Mouse (Mus musculus) embryonic facial prominence, embryonic 13.5 days (tissue): ENCODE data around the gene Ehd2. TPM values are rescaled to one million over a fixed set of nuclear protein-coding genes. Genes with fewer than 3 reads are reported as not detected.

Experiments
- ATAC-seq: fragments of 200-750 bp; cut with Nextera tagmentation; 2 replicates; pipeline ENCODE4 v1.8.0; 2017; ENCODE audit warnings: low read depth; ENCODE audit not compliant: insufficient number of reproducible peaks, insufficient read depth, low FRiP score, low TSS enrichment
- H3K27ac ChIP-seq: fragments of 300-500 bp; sonication (generic); 2 replicates; pipeline ENCODE4 v1.5.1; 2015; ENCODE audit warnings: moderate library complexity, mild to moderate bottlenecking, inconsistent platforms
- H3K27me3 ChIP-seq: fragments of 300-500 bp; sonication (generic); 2 replicates; pipeline ENCODE4 v1.6.1; 2015; ENCODE audit warnings: mild to moderate bottlenecking, inconsistent platforms
- H3K36me3 ChIP-seq: fragments of 300-500 bp; sonication (generic); 2 replicates; pipeline ENCODE4 v1.6.1; 2015; ENCODE audit warnings: mild to moderate bottlenecking, inconsistent platforms
- H3K4me1 ChIP-seq: fragments of 300-500 bp; sonication (generic); 2 replicates; pipeline ENCODE4 v1.6.1; 2015; ENCODE audit warnings: inconsistent platforms
- H3K4me2 ChIP-seq: fragments of 300-500 bp; sonication (generic); 2 replicates; pipeline ENCODE4 v1.6.1; 2015; ENCODE audit warnings: moderate library complexity, mild to moderate bottlenecking, inconsistent platforms
- H3K4me3 ChIP-seq: fragments of 300-500 bp; sonication (generic); 2 replicates; pipeline ENCODE4 v1.5.1; 2015; ENCODE audit warnings: mild to moderate bottlenecking, inconsistent platforms
- H3K9ac ChIP-seq: fragments of 300-500 bp; sonication (generic); 2 replicates; pipeline ENCODE4 v1.6.1; 2015; ENCODE audit warnings: mild to moderate bottlenecking, inconsistent platforms
- H3K9me3 ChIP-seq: fragments of 300-500 bp; sonication (generic); 2 replicates; pipeline ENCODE4 v1.6.1; 2016; ENCODE audit warnings: inconsistent platforms
- WGBS: fragments of 180-500 bp; shearing (Covaris S2); methylation state at CpG from one replicate; pipeline ENCODE4 v1.1.7; 2015; ENCODE audit warnings: mixed read lengths; 5-methylcytosine and 5-hydroxymethylcytosine counted together
- polyA plus RNA-seq: library from polyadenylated mRNA; unstranded; fragments of >200 nt; fragmentation: Nextera tagmentation; extraction: Ambion mirVana; gene quantifications from 2 replicates; pipeline ENCODE4 v1.2.1, GENCODE M21; 2015

The Ehd2 gene
- 36.9 and 41.2 TPM in 2 replicates for polyA plus RNA-seq

DNA sequence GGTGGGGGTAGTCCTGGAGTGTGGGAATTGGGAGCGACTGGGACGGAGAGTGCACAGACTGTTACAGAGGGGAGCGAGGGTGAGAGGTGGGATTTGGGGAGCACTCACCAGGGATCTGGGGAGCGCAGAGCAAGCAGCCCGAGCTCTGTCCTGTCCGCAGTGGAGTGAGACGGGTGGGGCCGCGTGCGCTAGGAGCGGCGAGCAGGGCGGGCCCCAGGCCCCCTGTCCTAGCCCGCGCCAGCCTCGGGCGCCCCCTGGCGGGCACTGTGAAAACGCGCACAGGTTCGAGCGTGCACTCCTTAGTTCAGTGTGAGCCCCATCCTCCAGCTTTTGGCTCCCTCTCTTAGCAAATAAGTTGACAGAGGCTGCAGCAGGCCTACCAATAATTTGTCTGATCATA, at the start of gene Ehd2:
Gene Ehd2 (minus strand): TSS at position 256 of the 400 bp plus-strand sequence.
- peak; percentile 66 for ATAC-seq
- Histone ChIP-seq H3K4me3 (peak within 1 kb of the TSS; percentile 51), H3K9me3 (peaks cover 5% of the 10 kb centered on the region), H3K36me3 (peaks cover 27% of the 10 kb centered on the region), H3K9ac (peak within 1 kb of the TSS; percentile 76), H3K4me1 (peaks cover 39% of the 10 kb centered on the region), H3K27ac (no peak within 1 kb of the TSS), H3K4me2 (peak within 1 kb of the TSS; percentile 64), H3K27me3 (no peaks in the 10 kb centered on the region)
- WGBS: under 1% methylated on average over 19 of the region's 22 CpGs

DNA sequence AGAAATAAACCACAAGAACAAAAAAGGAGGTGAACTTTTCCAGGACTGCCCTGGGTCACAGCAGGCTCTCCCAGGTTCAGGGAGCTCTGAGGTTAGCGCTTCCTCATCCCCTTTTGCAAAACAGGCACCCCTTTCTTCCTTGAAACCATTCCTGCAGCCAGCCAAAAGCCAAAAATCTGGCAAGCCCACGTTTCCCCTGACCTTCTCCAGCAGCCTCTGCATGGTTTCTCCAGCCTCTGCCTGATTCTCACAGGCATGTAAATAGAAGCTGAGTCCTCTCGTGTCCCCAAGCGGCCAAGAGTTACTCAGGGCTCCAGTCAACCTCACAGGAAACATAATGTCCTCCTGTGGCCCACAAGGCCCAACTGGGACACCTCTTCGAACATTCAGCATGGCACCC, 48.0 kb upstream of the Ehd2 start:
- no peak overlapping the region for H3K4me2 ChIP-seq
- peaks cover 18% of the 10 kb centered on the region for H3K36me3 ChIP-seq
- H3K4me1 ChIP-seq: peaks cover 16% of the 10 kb centered on the region
- H3K9me3 ChIP-seq: no peaks in the 10 kb centered on the region
- no peak overlapping the region for H3K27ac ChIP-seq
- no peak overlapping the region for H3K4me3 ChIP-seq
- ATAC-seq: no peak
- 84% methylated on average over 5 of the region's 5 CpGs for WGBS
- H3K9ac ChIP-seq: no peak overlapping the region
- H3K27me3 ChIP-seq: no peaks in the 10 kb centered on the region

GRCm38 (mm10) chr7:16014521-16015175, 47.3 kb upstream of the Ehd2 start:
- no peak overlapping the region for H3K4me3 ChIP-seq
- no peak overlapping the region for H3K4me2 ChIP-seq
- H3K36me3 ChIP-seq: peaks cover 18% of the 10 kb centered on the region
- peaks cover 16% of the 10 kb centered on the region for H3K4me1 ChIP-seq
- no peaks in the 10 kb centered on the region for H3K27me3 ChIP-seq
- 86% methylated on average over 8 of the region's 8 CpGs for WGBS
- no peak overlapping the region for H3K9ac ChIP-seq
- ATAC-seq: no peak
- H3K9me3 ChIP-seq: no peaks in the 10 kb centered on the region
- H3K27ac ChIP-seq: peak overlapping the region; percentile 40; the same call in 1 of the 2 replicates

GRCm38 (mm10) chr7:16013722-16014275, 46.4 kb upstream of the Ehd2 start:
- Histone ChIP-seq H3K27me3 (no peaks in the 10 kb centered on the region), H3K36me3 (peaks cover 22% of the 10 kb centered on the region), H3K9me3 (no peaks in the 10 kb centered on the region), H3K4me1 (peaks cover 16% of the 10 kb centered on the region), H3K4me2 (no peak overlapping the region), H3K27ac (peak overlapping the region; percentile 40; the same call in 1 of the 2 replicates), H3K4me3 (no peak overlapping the region), H3K9ac (no peak overlapping the region)
- 35% methylated on average over 5 of the region's 5 CpGs for WGBS
- no peak for ATAC-seq

- Histone ChIP-seq H3K9me3 (no peaks in the 10 kb centered on the region), H3K36me3 (peaks cover 25% of the 10 kb centered on the region), H3K4me3 (no peak overlapping the region), H3K9ac (no peak overlapping the region), H3K4me1 (peaks cover 16% of the 10 kb centered on the region), H3K27me3 (no peaks in the 10 kb centered on the region), H3K4me2 (no peak overlapping the region), H3K27ac (no peak overlapping the region)
- 76% methylated on average over 11 of the region's 11 CpGs for WGBS
- ATAC-seq: no peak
Measured at GRCm38 (mm10) chr7:16012576-16013263, 45.4 kb upstream of the Ehd2 start.

DNA sequence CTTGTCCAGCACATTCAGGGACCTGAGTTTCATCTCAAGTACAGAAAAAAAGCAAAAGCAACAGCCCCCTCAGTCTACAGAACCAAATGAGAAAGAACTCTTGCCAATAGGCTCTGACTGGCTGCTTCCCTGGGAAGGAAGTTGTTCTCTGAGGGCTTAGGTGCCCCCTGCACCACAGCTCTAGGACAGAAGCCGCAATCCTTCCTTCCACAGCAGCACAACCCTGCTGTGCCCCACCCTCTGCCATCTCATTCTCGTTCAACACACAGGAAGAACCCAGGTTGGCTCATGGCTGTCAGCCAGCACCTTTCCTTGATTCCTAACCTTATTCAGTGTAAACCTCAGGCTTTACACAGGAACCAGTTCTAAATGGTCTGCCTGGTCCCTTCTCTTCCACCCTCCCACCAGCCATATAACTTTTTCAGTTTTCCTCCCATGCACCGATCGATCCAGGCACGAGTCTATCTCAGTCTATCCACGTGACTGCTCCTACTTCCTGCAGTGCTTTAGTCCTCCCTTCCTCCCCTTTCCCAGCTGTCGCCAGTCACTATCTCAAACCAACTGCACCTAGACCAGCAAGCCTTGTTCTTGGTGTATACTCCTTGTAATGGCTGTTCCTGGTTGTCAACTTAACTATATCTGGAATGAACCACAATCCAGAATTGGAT, 44.2 kb upstream of the Ehd2 start:
- WGBS: 92% methylated on average over 7 of the region's 7 CpGs
- no peaks in the 10 kb centered on the region for H3K9me3 ChIP-seq
- no peak overlapping the region for H3K27ac ChIP-seq
- H3K9ac ChIP-seq: no peak overlapping the region
- ATAC-seq: no peak
- H3K27me3 ChIP-seq: no peaks in the 10 kb centered on the region
- no peak overlapping the region for H3K4me3 ChIP-seq
- peaks cover 16% of the 10 kb centered on the region for H3K4me1 ChIP-seq
- H3K4me2 ChIP-seq: no peak overlapping the region
- peaks cover 34% of the 10 kb centered on the region for H3K36me3 ChIP-seq

GRCm38 (mm10) chr7:16010649-16011048, 43.3 kb upstream of the Ehd2 start:
- WGBS: 84% methylated on average over 5 of the region's 5 CpGs
- Histone ChIP-seq H3K4me2 (no peak overlapping the region), H3K27ac (no peak overlapping the region), H3K4me1 (peaks cover 16% of the 10 kb centered on the region), H3K9me3 (no peaks in the 10 kb centered on the region), H3K27me3 (no peaks in the 10 kb centered on the region), H3K36me3 (peaks cover 36% of the 10 kb centered on the region), H3K9ac (no peak overlapping the region), H3K4me3 (no peak overlapping the region)
- no peak for ATAC-seq

GRCm38 (mm10) chr7:16009636-16010035, 42.3 kb upstream of the Ehd2 start:
- Histone ChIP-seq H3K27me3 (no peaks in the 10 kb centered on the region), H3K27ac (no peak overlapping the region), H3K4me2 (no peak overlapping the region), H3K9ac (no peak overlapping the region), H3K36me3 (peaks cover 32% of the 10 kb centered on the region), H3K4me1 (peaks cover 12% of the 10 kb centered on the region), H3K4me3 (no peak overlapping the region), H3K9me3 (no peaks in the 10 kb centered on the region)
- WGBS: 84% methylated on average over 7 of the region's 7 CpGs
- no peak for ATAC-seq

DNA sequence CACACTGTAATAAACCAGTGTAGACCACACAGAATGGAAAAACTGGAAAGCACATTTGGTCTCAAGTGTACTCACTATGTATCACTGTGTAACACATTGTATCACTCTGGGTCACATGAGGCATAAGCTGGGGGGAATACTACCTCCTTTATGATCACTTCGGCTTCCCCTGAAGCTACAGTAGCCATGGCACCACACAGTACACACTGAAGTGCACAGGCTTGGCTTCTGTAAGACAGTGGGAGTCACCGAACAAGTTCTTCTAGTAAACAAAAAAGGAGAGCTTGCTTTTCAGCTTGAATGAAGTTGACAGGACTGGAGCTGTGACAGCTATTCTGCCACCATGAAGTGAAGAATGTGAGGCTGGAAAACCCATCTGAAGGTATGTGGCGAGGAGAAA, 37.7 kb upstream of the Ehd2 start:
- H3K4me2 ChIP-seq: no peak overlapping the region
- no peaks in the 10 kb centered on the region for H3K9me3 ChIP-seq
- H3K27me3 ChIP-seq: no peaks in the 10 kb centered on the region
- peak; percentile 35; the same call in 1 of the 2 replicates for ATAC-seq
- H3K36me3 ChIP-seq: peaks cover 24% of the 10 kb centered on the region; the same call in 1 of the 2 replicates
- WGBS: 81% methylated on average over 3 of the region's 3 CpGs
- no peak overlapping the region for H3K4me3 ChIP-seq
- peaks cover 7% of the 10 kb centered on the region; the same call in 1 of the 2 replicates for H3K4me1 ChIP-seq
- peak overlapping the region; percentile 34; the same call in 1 of the 2 replicates for H3K27ac ChIP-seq
- H3K9ac ChIP-seq: no peak overlapping the region

DNA sequence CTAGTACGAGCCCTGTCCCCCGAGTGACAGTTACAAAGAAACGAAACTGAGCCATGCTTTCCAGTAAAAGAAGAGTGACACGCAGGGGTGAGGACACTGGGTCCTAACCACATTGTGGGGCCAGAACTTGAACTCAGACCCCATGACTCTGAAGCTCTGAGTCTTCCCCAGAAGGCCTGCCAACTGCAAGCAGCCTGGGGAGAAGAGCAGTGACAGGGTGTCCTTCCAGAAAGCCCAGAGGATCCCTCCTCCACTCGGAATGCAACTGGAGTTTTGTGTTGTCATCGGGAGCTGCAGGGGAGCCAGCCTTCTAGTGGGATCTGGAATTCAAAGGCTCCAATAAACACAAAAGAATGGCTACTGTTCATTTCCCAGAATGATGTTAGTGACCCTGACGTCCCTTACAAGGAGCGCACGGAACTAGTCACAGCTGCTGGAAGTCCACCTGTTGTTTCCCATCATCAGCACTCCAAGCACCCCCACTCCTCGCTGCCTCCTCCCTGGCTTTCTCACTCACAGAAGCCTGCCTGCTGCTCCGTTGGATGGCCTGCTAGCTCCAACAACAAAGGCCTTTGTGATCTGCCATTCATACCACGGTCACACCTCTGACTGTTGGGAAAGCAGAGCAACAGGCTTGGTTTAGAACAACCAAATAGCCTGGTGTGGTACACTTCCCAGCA, 37.0 kb upstream of the Ehd2 start:
- WGBS: 72% methylated on average over 12 of the region's 12 CpGs
- Histone ChIP-seq H3K36me3 (peaks cover 27% of the 10 kb centered on the region), H3K9ac (no peak overlapping the region), H3K9me3 (no peaks in the 10 kb centered on the region), H3K4me2 (no peak overlapping the region), H3K4me1 (peaks cover 7% of the 10 kb centered on the region; the same call in 1 of the 2 replicates), H3K27ac (peak overlapping the region; percentile 34; the same call in 1 of the 2 replicates), H3K4me3 (no peak overlapping the region), H3K27me3 (no peaks in the 10 kb centered on the region)
- no peak for ATAC-seq

- WGBS: 77% methylated on average over 4 of the region's 4 CpGs
- no peaks in the 10 kb centered on the region for H3K9me3 ChIP-seq
- H3K27ac ChIP-seq: no peak overlapping the region
- H3K4me3 ChIP-seq: no peak overlapping the region
- H3K4me2 ChIP-seq: no peak overlapping the region
- ATAC-seq: no peak
- no peak overlapping the region for H3K9ac ChIP-seq
- peaks cover 30% of the 10 kb centered on the region for H3K36me3 ChIP-seq
- no peaks in the 10 kb centered on the region for H3K27me3 ChIP-seq
- peaks cover 7% of the 10 kb centered on the region; the same call in 1 of the 2 replicates for H3K4me1 ChIP-seq
Measured at GRCm38 (mm10) chr7:16003032-16003431, 35.7 kb upstream of the Ehd2 start.
